Mouse (Mus musculus): ENCODE data around the gene St3gal6.

Gene St3gal6

DNA sequence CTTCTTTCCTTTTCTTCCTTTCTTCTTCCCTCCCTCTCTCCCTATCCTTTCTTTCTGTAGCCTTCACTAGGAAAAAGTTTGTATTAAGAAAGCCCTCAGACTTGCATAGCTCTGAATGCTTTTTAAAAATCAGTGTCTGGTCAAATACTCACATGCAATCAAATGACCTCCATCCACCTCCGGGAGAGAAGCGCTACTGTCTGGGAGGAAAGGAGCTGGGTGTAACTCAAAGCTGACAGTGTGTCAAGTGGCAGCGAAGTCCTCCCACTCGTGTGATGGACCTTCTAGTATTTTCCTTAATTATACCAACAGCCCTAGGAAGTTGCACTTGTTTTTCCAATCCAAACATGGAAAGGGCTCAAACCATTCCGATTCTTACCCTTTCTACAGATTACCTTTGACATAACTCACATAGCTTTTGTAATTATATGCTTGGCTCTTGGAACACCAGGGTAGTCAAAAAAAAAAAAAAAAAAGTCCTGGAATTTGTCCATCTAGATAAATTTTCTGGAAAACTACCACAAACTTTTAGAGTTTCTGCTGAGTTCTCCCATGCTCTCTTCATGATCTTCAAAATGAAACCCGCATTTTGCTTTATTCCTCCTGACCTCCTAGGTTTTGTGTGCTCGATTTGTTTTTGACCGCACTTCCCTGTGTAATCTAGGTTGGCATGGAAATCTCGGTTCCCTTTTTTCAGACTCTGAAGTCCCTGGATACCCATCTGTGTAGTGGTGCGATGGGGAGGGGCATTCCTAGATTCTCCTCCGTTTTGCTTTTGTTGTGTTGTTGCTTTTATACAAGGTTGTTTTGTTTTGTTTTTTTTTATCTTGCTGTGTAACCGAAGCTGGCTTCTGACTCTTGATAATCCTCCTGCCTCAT, at the start of gene St3gal6:
Gene St3gal6, minus strand, starts transcription at position 272 of the 879 bp plus-strand sequence.
- no peak for DNase-seq

DNA sequence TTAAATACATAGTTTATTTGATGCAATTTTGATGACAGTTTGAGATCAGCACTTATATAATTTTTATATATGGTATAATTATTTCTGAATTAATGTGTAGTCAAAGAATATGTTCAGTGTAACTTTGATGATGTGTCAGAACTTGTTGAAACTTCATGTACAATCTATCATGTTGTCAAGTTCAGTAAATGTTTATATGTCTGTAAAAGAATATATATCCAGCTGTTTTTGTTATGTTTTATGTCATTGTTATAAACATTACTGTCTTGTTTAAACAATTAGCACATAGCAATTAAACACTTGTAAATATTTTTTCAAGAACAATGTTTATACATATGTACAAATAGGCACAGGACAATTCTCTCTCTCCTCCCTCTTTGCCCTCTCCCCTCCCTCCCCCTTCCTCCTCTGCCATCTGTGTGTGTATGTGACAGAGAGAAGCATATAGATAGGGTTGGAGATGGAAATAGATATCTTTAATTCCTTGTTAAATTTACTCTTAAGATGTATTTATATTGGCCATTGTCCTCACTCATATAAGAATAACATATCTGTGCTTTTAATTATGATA, 46.7 kb upstream of the St3gal6 start:
- no peak for DNase-seq

DNA sequence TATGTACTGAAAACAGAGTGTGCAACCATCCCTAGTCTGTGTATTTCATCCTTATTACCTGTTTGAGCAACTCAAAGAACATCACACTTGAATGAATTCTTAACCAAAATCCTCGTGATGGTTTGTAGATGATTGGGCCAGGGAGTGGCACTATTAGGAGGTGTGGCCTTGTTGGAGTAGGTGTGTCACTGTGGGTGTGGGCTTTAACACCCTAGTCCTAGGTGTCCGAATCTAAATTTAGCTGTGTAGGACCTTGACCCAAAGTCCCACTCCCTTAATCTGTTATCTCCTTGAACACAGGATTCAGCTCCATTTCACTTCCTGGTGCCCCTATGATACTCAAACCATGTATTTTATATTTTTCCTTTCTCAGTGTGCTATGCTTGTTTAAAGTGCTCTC, 37.2 kb upstream of the St3gal6 start:
- DNase-seq = no peak

DNA sequence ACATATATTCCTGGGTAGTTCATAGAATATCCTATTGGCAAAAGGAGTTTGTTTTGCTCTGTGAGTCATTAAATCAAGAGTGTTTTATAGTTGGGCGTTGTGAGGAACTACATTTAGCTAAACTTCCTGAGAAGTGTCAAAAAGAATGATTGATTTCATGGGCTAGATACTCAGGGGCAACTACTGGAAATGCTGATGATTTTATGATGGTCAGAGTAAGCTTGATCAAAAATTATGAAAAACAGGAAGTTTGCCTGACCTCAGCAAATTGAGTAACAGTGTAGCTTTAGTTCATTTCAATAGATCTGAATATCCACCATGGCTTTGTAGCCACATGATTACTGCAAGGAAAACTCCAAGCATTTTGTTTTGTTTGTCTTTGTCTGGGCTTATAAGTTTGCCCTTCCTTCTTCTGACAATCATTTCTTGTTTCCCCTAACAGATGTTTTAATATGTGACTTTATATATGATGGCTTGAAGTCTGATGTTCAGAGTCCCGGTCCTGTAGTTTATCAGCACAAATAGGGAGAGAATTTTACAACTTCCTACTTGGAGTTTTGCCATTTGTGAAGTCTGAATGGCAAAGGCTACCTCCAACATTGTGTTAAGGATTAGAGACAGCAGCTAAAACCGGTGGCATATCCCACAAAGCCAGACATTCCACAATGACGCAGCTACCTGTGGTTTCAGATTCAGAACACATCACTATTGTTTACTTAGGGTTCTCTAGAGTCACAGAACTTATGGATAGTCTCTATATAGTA, 32.2 kb upstream of the St3gal6 start:
- DNase-seq = no peak

DNA sequence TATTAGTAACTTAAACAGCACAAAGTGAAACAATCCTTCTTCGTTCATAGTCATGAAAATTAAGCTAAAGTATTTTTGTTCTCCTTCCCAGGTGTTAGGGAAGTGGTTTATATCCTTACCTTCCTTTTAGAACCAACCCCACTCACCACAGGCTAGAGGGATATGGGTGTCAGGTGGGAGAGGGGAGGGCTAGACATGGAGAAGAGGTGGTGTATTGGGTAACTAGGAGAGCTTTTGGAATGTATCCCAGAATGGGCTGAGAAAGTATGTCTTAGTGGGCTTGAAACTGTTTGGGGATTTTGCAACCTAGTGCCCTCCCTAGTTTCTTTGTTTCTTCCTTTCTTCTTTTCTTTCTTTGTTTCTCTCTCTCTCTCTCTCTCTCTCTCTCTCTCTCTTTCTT, 30.6 kb upstream of the St3gal6 start:
- peak in 1 of 2 experiments; percentile 15 for DNase-seq

DNA sequence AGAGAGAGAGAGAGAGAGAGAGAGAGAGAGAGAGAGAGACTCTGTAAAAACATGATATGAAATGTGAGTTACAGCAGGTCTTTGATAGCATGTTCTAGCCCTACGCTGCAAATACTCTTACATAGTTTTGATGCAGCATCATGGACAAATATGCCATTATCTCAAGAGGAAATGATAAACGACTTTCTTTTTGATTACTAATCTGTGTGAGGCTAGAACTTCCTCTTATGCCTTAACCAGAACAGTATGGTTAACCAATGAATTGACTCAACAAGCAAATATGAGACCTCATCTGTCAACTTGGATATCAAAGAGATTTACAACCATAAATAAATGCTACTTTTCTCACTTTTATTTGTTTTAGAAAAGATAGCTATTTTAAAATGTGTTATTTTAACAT, 24.0 kb upstream of the St3gal6 start:
- DNase-seq = no peak

DNA sequence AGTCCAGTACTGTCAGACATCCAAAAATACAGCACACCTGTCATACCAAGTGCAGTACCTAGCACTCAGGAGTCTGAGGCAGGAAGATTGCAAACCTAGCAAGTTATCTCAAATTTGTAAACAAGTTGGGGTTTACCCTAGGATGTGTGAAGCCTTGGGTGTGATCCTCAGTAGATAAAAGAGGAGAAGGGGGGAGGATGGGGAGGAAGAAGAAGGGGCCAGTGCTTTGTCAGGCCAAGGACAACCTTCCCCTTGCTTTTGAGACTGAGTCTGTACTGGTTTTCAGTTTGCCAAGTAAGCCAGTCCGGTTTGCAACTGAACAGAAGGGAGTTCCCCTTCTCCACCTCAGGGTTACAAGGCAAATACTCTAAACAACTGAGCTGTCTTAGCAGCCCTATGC, 22.1 kb upstream of the St3gal6 start:
- DNase-seq = no peak

DNA sequence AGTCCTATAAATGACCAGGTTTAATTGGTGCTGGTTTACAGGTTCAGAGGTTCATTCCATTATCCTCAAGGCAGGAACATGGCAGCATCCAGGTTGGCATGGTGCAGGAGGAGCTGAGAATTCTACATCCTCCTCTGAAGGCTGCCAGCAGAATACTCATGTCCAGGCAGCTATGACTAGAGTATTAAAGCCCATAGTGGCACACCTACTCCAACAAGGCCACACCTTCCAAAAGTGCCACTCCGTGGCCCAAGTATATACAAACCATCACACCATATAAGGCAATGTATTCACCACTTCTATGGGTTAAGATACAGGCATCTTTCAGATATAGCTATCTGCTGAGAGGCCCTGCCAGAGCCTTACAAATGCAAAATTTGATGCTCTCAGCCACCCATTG, 15.4 kb upstream of the St3gal6 start:
- no peak for DNase-seq

DNA sequence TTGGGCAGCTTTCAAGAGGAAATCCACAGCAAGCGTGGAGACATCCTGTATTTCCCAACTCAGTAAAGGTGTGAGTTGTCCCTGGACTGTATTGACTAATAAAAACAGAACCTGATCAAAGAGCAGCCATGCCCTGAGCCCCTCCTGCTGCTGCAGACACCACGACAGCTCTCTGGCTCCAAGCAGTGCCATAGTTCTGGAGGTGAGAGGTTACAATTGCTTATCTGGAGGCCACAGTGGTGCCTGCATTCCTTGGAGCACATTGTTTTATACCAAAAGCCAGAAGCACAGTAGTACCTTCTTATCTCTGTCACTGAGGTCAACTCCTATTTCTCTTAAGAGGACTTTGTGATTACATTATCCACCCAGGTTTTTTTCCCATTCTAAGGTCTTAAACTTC, 15.0 kb upstream of the St3gal6 start:
- no peak for DNase-seq

DNA sequence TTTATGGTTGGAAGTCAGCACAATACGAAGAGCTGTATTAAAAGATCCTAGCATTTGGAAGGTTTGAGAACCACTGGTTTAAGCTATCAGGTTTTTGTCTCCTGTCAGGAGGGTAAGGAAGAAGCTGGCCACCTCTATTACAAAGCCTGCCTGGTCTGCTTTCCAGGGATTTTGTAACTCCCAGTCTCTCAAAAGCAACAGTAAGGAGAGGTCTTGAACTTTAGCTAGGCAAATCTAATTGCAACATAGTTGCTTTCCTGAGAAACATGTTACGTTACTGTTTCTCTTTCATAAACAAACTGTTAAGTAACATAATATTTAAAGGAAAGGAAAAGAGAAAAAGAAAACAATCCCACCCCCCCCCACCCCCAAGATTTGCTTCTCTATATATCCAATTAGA, 12.0 kb upstream of the St3gal6 start:
- no peak for DNase-seq

DNA sequence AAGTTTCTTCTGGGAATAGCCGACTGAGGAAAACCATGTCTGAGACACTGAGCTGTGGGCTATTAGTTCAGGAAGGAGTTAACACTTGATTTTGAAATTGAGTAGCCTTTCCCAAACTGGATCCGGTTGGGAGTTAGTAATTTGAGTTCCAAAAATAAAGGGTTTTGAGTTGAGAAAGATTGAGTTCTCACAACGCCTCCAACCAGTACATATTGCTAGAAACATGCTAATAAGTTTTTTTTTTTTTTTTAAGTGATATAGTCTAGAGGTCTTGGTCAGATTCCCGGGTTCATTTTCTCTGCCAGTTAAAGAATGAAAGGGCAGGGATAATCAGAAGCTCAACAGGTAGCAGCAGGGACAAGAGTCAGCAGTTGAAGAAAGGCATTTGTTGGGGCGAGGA, 11.2 kb upstream of the St3gal6 start:
- DNase-seq = no peak

DNA sequence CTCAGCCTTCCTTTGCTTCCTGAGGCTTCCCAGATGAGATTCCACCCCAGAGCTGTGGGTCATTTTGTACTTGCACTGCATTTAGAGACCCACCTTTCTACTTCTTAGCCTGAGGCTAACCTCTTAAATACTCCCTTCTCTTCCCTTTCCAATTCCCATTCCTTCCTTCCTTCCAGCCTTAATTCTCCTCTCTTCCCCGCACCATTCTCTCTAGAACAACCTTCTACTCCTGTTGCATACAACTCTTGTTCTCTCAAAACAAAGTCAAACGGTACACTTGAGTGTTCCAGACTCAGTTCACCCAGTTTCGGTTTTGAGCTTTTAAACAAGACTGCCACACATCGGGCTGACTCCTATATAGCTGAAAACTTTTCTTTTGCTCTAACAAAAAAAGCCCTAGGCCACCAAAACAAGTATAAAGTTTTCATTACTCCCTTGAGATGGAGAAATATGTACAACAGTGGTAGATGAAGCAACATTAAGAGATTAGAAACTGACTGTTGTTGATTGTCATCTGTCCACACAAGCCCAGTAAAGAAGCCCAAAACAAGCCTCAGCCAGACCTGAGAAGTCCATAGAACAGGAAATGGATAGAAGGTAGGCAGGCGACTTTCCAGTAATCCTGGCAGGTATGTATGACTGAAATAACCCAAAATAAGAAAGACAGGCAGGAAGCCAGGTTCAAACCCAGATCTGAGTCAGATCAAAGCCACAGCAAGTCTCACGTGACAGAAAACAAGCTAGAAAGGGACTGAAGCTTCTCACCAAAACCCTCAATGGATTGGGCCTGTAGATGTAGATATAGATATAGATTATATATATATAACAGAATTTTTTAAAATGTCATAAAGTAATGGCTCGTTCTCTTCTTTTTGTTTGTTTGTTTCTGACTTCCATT, 10.5 kb upstream of the St3gal6 start:
- DNase-seq = no peak

DNA sequence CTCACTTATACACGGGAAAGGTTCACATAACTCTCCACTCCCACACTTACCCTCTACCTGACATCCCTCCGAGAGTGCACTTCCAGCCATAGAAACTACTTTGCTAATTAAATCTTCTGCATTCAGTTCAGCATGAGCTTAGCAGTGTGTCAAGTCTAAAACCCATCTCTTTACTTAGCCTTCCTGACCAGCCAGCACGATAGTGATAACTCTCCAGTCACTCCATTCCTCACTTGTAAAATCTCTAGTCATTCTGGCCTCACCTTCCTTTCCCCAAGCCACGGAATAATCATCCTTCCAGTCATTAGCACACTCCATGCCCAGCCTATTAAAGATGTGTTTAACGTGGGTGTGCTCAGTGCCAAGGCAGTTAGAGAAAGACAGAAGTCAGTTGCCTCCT, 9.7 kb upstream of the St3gal6 start:
- DNase-seq = no peak

DNA sequence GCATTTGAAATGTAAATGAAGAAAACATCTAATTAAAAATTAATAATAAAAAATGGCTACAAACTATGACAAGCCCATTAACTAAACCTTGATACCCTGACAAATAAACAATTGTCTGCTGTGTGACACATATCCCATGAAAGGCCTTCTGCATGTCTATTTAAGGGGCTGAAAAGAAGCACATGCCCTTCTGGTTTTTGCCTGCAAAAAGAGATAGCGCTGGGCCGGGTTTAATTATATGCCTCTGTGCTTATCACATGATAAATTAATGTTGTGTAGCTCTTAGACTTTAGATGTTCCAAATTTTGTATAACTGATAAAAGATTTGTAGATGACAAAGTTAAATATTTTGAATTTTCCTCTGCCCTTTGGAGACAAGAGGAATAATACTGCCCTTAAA, 9.2 kb upstream of the St3gal6 start:
- no peak for DNase-seq

DNA sequence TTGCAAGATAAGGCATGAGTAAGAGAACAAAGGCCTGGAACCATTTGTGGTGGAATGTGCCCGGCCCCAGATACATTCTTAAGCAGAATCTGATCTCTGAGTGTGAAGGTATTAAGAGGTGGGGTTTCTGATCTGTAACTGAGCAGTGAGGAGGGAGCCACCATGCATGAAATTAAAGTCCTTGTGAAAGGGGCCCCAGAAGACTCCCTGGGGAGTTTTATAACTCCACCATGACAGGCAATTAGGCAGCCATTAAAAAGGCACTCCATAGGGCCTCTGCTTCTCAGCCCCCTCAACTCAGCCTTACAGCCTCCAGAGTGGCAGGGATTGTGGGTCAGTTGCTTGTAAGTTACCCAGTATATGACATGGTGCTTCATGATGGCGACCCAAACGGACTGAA, 8.5 kb upstream of the St3gal6 start:
- DNase-seq = no peak

DNA sequence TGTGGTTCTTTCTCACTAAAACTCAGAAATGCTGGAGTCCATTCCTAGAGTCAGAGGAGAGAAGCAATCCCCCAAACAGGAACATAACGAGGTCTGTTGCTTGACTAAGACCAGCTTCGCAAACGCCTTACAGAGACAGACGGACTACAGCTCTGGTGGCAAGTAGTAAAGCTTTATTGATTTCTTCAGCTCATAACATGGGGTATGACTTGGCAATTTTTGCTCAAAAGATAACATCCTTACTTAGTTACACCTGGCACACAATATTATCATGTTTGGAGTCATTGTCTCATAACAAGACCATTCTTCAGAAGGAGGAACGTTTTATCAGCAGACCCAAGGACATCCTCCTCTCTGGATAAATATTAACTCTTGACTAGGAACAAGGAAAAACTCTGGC, 3.8 kb upstream of the St3gal6 start:
- DNase-seq = no peak

DNA sequence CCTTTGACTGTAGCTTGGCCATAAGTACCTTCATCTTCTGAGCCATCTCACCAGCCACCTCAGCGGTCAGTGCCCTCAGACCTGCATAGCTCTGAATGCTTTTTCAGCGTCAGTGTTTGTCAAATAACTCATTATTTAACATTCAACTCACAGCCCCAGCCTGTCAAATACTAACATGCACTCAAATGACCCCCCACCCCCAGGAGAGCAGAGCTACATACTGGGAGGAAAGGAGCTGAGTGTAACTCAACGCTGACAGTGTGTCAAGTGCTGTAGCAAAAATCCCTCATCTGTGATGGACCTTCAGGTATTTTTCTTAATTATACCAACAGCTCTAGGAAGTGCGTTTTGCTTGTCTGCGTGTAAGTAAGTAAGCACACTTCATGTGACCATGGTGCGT, 2.7 kb upstream of the St3gal6 start:
- no peak for DNase-seq

DNA sequence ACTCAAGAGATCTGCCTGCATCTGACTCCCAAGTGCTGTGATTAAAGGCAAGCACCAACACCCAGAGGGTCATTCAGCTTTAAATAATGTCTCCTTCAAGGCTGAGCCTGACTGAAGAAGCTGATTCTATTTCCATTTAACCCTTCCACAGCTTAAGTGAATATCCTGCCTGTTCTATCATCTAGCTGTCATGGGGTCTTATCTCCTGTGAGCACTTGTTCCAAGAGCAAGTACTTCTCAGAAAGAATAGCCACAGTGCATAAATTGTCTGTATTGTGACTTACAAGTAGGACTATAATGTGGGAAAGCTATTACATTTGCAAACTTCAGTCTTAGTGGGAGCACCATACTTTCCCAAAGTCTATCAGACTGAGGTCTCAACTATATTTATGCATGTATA, 1.8 kb upstream of the St3gal6 start:
- no peak for DNase-seq

DNA sequence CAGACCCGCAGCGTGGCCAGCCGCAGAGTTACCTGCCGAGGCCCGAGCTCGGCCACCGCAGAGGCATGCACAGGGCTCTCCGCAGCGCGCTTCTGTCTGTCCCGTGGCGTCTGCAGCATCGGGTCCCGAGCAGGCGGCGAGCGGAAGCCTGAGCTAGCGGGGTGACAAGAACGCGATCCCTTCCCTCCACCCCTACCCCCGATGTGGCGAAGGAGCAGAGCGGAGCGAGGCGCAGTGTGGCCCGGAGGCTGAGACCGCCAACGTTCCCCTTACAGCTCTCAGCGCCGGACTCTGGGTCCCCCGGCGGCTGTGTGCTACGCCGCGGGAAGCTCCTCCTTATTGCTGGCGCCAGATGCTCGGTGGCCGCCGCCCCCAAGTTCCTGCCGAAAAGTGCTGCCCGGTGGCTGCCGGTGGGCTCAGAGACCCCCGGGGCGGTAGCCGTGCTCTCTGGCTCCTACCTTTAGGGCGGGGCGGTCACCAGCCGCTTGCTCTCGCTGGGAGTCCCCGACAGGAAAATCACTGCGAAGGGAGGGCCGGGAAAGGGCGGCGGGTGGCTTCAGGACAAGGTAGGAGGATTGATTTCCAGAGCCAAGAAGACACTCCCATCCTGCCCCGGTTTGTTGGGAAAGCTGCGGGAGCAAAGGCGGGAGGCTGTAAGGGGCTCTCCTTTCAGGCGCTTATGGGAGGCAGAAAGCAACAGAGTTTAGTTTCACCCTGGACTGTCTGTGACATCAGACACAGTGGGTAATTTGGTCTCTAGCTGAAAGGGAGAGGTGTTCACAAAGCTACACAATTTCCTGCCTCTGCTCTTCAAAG, 791 bp downstream of the St3gal6 start:
- peak; percentile 74 to 83 for DNase-seq

DNA sequence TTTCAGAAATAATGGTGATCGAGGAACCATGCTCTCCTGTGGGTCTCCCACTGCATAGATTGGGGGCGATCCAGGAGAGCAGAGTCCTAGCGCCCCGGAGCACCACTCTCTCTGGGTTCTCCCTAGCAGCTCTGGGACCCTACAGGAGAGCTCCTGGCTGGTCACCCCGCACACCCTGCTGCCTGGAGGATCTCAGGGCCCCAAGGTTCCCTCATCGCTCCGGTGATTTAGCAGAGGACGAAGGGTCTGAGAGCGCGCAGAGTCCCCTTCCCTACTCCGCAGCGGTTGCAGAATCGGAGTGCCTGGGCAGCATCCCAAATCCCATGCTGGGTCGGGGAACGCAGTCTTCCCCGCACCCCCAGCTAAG, 1.4 kb downstream of the St3gal6 start:
- DNase-seq = peak in 1 of 2 experiments; percentile 28

DNA sequence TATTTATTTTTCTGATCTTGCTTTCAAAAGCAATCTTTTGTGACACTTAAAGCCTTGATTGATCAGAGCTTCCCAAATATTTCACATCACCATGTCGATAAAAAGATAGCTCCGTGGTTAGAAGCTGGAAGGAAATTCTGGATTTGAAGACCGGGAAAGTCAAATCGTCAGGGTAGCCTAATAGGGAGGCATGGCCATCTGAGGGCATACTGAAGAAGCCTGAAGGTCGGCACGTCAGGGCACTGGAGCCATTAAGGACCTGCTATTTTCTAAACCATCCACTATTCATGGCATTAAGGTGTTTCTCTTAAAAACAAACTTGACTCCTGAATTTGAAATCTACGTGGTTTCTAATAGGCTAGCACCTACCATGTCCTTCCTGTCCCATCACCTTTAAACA, 2.1 kb downstream of the St3gal6 start:
- DNase-seq = no peak

DNA sequence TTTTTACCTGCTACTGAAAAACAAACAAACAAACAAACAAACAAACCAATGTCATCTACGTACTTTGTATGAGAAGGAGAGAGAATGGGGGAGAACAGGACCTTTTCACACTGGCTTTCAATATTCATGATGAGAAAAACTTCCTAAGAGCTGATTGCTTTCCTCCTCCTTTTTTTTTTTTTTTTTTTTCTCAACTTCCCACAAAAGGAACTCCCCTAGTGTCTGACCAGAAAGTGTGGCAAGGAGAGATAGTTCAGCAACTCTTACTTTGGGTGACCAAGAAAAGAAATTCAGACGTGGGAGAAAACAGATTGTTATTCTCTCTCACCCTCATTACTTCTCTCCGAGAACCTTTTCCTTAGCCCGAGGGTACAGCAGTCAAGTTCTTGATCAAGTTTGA, 2.9 kb downstream of the St3gal6 start:
- DNase-seq = no peak
